Mouse (Mus musculus): Measurements from ENCODE around the gene Olfr390.

Olfr390 gene

DNA sequence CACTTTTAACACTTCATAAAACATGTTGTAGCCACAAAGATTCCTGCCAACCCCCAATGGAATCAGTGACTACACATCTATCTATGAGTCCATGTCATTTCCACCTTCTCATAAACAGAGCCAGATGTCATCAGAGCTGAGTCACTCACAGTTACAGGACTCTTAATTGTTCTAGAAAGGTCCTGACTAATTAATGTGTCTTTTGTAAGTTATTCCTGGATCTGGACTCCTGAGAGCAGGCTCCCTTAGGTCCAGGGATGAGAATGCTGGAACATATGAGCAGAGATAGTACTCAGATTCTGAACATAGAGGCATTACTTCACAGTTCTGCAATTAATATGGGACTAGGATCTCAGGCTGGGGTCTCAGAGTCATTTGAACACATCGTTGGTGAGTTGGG is at the start of gene Olfr390:
TSS of gene Olfr390 (plus strand) at position 301 of the 400 bp plus-strand sequence.
- no peak for DNase-seq (ENCODE audit: extremely low read depth, insufficient read length, low spot score)

DNA sequence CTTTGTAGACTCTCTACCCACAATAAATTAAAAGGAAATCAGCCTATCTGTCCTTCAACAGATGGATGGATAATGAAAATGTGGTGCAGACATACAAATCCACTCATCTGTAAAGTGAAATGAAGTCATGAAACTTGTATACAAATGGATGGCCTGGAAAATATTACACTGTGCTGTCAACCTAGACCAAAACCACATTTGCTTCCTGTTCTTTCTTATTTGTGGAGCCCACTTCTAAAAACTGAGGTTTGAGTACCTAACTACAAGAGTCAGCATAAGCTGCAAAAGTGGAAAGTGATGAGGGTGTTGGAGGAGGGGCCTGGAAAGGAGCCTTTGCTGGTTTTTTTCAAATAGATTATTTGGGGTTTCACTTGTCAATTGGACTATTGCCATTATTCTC is 23.6 kb upstream of the Olfr390 start:
- no peak for DNase-seq (ENCODE audit: extremely low read depth, insufficient read length, low spot score)

DNA sequence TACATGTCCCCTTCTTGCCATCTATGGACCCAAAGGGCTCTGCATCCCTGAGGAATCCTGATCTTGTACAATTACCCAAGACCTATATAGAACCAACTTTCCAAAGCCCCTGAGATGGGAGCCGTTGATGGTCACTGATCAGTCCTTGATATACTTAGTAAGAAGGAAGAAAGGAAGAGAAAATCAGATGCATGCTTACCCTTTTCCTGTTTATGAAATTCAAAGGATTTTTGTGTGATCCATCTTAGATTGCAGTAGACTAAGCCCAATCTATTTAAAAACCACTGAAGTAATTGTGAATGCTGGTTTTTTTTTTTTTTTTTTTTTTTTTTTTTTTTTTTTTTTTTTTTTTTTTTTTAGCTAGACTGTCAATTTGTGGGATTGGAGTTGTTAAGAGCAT is 2.2 kb upstream of the Olfr390 start, which contains the start of gene Olfr389:
TSS of gene Olfr389 (minus strand) at position 101 of the 400 bp plus-strand sequence.
- no peak for DNase-seq (ENCODE audit: extremely low read depth, insufficient read length, low spot score)

DNA sequence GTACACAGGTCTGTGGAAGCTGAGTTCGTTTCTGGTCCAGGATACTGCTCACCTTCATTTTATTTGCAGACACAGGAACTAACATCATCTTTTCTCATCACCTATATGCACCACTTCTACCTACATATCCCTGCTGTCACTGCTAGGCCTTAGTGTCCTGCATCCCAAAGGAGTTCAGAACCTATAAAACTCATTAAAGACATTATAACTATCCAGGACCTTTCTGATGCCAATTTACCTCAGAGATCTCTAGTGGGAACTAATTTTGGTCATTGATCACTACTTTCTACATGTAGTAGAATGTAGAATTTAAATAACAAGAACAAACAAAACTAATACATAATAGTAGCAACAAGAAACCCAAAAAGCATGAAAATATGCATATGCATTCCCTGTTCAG is 20.2 kb downstream of the Olfr390 start, which contains the start of gene Olfr391-ps:
TSS of gene Olfr391-ps (minus strand) at position 101 of the 400 bp plus-strand sequence.
- no peak for DNase-seq (ENCODE audit: extremely low read depth, insufficient read length, low spot score)

DNA sequence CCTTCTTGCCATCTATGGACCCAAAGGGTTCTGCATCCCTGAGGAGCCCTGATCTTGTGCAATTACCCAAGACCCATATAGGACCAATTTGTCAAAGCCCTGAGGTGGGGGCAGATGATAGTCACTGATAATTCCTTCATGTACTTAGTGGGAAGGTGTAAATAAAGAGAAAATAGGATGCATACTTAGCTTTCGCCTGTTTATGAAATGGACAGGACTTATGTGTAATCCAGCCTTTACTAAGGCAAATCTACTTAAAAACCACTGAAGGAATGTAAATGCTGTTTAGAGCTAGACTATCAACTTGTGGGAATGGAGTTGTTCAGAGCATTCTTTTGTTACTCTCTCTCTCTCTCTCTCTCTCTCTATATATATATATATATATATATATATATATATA is 34.2 kb downstream of the Olfr390 start, which contains the start of gene Olfr392:
TSS of gene Olfr392 (minus strand) at position 101 of the 400 bp plus-strand sequence.
- DNase-seq (ENCODE audit: extremely low read depth, insufficient read length, low spot score), result no peak
